Mouse (Mus musculus): ENCODE measurements around the gene Olfr344. TPM values are rescaled to one million over a fixed set of nuclear protein-coding genes. Genes with fewer than 3 reads are reported as not detected.

Gene Olfr344
- polyA plus RNA-seq (2015; fragmentation: Nextera tagmentation; extraction: Ambion mirVana) = not detected in 2 replicates

DNA sequence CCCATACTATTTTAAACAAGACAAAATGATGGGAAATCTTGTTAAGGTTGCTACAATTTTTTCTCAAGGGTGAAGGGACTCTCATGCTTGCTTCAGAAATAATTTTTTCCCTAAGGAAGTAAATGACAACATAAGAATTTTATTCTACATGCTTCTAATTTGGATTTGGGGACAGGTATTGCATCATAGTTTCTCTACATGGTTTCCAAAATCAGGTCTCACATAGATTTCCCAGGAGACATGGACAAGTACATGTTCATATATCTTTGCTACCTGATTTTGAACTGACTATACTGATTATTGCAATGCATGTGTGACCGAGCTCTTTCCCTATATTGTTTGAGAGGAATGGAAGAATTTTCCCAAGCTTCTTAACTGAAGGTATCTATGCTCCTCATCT is at the start of gene Olfr344:
Olfr344 (plus strand) TSS at position 301 of the 400 bp plus-strand sequence.

DNA sequence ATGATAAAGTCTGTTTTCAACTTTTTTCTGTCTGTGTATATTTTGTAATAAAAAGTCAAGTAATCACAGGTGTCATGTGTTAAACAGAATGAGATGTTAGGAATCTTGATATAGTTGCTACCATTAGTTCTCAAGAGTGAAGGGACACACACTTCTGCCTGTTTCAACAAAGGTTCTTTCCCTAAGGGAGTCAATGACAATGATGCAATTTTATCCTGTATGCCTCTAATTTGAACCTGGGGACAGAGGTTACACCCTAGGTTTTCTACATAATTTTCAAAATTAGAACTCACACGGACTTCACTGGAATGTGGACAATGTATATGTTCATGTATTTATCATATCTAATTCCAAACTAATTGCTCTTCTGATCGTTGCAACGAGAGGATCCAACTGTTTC is 41.8 kb upstream of the Olfr344 start, which contains the start of gene Olfr342:
Olfr342 (plus strand) TSS at position 301 of the 400 bp plus-strand sequence.

Other genes starting within 250 kb of the Olfr344 start
- gene Olfr338, start 193.1 kb upstream of the Olfr344 start, polyA plus RNA-seq (2015; fragmentation: Nextera tagmentation; extraction: Ambion mirVana) = not detected in 2 replicates
- gene Olfr339, start 147.7 kb upstream of the Olfr344 start, polyA plus RNA-seq (2015; fragmentation: Nextera tagmentation; extraction: Ambion mirVana) = not detected in 2 replicates
- not detected in 2 replicates for gene Olfr340, start 114.1 kb upstream of the Olfr344 start, polyA plus RNA-seq (2015; fragmentation: Nextera tagmentation; extraction: Ambion mirVana)
- not detected in 2 replicates for gene Olfr341, start 84.2 kb upstream of the Olfr344 start, polyA plus RNA-seq (2015; fragmentation: Nextera tagmentation; extraction: Ambion mirVana)
- not detected in 2 replicates for gene Olfr342, start 41.7 kb upstream of the Olfr344 start, polyA plus RNA-seq (2015; fragmentation: Nextera tagmentation; extraction: Ambion mirVana)
- gene Olfr345, start 73.4 kb downstream of the Olfr344 start, polyA plus RNA-seq (2015; fragmentation: Nextera tagmentation; extraction: Ambion mirVana) = not detected in 2 replicates
- not detected in 2 replicates for gene Olfr346, start 119.1 kb downstream of the Olfr344 start, polyA plus RNA-seq (2015; fragmentation: Nextera tagmentation; extraction: Ambion mirVana)
- not detected in 2 replicates for gene Olfr347, start 165.2 kb downstream of the Olfr344 start, polyA plus RNA-seq (2015; fragmentation: Nextera tagmentation; extraction: Ambion mirVana)
- gene Olfr348, start 217.6 kb downstream of the Olfr344 start, polyA plus RNA-seq (2015; fragmentation: Nextera tagmentation; extraction: Ambion mirVana) = not detected in 2 replicates
- not detected in 2 replicates for gene Olfr50, start 223.9 kb downstream of the Olfr344 start, polyA plus RNA-seq (2015; fragmentation: Nextera tagmentation; extraction: Ambion mirVana)

Data from skeletal muscle tissue, postnatal 0 days (tissue).